Mouse (Mus musculus) right cerebral cortex, postnatal 14 days (tissue): ENCODE data around the gene Igf2bp2.

ENCODE experiments used
- DNase-seq: peaks from one replicate; pipeline ENCODE4 v3.0.0; 2022

The Igf2bp2 gene

DNA sequence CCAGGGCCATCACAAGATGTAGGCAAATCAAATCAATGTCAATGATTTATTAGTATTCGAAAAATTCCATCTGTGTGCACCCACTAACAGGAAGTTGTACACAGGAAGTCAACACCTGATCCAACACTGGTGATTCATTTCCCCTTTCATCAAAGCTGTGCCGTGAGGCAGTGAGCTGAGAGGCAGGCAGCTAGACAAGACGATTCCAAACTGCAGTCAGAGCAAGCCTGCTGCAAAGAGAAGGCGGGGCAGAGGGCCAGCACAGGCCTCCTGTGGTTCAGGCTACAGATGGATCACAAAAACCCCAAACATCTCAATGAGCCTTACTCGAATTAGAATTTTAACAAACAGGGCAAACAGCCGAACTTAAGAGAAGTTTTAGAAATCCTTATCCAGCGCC is 65.4 kb downstream of the Igf2bp2 start:
- no peak for DNase-seq

DNA sequence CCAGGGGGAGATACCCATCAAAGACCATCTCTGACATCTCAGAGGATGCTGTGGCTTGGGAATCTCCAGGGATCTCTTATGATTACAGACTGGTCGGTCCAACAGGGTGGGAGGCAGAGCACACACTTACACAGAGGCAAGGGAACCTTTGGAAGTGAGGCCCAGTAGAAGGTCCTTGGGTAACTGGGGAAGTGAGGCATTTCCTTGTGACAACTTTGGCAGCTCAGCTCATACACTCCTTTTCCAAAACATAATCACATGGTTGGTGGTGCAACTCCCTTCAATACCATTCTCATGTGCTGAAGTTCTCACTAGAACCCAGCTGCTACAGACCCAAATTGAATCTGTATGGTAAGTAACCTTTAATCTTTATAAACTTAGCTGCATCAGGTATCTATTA is 67.3 kb downstream of the Igf2bp2 start:
- no peak for DNase-seq

DNA sequence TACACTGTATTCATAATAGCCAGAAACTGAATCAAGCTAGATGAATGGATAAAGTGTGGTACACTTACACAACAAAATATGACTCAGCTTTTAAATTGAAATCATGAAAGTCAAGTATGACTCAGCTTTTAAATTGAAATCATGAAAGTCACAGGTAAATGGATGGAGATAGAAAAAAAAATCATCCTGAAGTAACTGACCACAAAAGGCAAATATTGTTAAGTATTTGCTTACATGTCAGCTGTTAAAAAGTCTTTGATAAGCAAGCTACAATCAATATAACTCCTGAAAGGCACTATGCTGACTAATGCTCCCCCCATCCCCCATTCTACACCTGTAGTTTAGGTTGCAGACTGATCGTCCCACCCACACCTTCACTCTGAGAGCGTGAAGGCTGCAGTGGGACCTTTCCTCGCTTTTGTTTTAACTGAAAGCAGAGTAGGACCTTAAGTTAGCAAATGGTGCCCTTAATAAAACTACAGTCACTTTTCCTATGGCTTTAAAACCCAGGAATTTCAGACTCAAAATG is 71.8 kb downstream of the Igf2bp2 start:
- DNase-seq = no peak

DNA sequence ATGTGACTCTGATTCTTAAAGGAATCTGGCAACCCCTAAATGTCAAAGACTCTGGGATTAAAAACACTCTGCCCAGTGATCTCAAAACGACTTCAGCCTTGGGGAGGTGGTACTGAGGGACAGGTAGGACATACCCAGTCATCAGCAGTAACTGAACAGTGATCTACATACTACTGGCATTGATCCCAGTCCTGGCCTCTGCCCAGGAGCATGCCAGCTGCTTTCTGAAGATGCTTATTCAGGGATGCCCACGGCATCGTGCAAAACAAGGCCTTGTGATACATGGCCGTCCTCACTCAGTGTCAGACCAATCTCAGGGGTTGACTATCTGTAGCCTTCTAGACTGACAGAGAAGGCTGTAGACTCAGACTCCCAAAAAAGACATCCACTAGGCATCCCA is 77.7 kb downstream of the Igf2bp2 start:
- DNase-seq = no peak

DNA sequence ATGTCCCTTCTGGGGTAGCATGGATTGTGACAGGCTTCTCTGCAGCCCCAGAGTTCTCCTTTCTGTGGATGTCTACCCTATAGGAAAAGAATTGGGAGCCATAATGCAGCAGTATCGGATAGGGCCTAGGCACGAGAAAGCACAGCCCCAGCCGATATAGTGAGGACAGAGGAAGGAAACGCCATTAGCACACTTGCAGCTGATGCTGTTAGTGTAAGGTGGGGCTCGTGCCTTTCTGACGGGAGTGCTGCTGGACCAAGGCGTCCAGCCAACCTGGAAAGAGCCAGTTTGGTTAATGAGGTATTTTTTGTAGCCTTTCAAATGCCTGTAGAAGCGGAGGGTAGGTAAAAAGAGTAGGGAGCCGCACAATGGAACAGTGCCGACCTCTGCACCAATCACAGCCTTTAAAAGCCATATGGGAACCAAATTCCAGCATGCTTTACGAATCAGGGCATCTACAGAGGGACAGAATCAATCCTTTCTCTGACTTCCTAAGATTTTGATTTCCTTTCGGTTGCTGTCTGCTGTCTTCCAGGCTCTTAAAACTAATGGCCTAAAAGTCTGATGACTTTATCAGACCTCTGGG is 82.9 kb downstream of the Igf2bp2 start:
- DNase-seq = no peak

DNA sequence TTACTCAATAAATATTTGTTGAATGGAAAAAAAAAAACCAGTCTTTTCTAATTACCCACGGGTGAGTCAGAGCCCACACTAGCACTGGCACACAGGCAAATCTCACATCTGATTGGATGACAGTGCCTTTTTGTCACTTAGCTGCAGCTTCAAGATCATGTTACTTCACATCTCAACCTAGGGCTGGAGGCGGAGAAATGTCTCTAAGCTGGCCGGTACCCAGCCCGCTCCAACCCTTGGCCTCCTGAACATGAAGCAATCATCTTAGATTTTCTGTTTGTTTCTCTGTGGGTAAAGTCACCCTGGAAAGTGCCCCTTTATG is 86.5 kb downstream of the Igf2bp2 start:
- no peak for DNase-seq

DNA sequence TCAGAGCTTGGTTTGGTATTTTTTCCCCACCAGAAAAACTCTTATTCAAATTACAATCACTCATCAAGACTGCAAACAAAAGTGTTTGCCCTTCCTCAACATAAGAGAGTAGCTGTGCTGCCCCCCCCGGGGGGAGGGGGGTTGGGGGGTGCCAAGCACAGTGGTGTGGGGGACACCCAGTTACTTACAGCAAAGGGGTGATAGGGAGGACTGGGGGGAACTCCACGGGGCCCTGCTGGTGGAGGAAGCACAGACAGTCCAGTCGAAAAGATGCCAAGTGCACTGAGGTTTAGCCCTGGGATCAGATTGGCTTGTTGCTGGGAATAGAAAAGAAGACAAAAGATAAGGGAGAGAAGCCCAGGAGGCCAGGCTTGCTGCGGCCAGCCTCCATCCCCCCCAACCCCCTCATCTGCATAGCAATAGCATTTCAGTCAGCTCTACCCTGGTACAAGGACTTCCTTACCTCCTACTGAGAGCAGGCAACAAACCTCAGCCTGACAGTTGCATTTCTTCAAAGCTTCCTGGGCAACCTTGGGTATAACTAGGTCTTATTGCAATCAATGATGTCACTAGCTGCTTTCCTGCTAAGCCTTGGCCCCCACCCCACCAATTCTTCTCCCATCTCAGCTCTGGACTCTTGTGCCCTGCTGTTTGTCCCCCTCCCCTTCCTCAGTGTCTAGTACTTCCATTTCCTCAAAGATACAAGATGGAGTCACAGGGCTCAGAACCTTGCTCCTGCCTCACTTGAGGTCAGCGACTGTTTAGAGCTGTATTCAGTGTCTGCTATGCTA is 87.1 kb downstream of the Igf2bp2 start:
- DNase-seq = no peak

DNA sequence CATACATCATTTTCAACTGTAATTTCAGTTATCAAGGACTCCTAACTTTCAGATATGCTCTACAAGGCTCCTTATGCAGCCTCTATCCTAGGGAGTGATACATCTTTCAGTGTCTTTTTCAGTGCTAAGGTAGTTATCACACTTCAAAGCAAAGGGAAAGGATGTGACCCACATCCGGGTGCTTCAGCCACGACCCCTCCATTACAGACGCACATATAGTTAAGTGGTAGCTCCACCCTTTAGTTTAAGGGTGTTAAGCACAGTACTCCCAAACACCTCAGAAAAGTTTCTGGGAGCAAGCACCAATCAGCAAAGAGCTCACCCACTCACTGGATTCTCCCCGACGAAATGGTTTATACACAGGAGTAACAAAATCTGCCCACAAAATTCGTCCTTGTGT is 88.0 kb downstream of the Igf2bp2 start:
- no peak for DNase-seq

DNA sequence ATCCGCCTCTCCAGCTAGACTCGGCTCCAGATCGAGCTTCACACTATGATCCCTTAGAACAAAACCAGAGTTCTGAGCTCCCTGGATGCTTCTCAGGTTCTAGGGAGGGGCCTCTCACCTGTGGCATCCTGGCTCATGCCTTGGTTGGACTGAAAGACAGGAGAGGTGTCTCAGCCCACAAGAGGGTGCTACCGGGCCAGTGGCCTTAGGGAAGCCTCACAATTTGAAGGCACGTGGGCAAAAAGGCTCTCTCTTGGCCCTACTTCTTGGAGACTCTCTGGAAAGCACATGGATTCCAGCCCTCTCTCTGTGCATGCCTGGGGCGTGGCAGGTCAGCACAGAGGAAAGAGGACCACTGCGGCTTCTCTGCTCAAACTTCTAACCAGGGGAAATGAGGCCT is 91.7 kb downstream of the Igf2bp2 start:
- DNase-seq = no peak

DNA sequence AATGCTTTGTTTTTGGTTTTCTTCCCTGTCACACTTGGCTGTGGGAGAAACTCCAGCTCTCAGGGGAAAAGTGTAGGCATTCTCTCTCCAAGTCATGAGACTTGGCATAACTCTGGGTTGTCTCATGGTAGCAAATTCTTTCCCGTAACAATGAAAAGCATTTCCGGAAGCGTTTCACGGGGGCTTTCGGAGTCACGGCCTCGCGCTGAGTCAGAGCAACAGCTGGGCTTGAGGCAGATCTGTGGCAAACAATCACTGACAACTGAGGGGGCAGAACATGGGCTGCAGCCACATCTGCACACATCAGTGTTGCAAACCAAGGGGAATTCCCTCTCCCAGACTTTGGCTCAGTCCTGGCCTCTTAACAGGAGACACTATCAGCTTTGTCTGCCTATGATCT is 95.7 kb downstream of the Igf2bp2 start:
- DNase-seq = no peak

DNA sequence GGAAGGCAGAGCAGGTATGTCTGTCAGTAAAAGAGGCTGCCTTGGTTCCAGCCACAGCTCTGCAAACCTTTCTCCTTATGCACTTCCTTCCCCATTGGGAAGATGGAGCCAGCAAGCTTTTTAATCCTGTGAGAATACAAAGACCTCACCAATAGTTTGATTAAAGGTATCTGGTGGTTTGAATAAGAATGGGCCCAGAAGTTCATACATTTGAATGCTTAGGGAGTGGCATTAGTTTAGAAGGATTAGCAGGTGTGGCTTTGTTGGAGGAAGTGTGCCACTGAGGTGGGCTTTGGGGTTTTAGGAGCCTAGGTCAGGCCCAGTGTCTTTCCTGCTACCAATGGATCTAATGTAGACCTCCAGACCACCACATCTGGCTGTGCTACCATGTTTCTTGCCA is 97.6 kb downstream of the Igf2bp2 start:
- DNase-seq = no peak

DNA sequence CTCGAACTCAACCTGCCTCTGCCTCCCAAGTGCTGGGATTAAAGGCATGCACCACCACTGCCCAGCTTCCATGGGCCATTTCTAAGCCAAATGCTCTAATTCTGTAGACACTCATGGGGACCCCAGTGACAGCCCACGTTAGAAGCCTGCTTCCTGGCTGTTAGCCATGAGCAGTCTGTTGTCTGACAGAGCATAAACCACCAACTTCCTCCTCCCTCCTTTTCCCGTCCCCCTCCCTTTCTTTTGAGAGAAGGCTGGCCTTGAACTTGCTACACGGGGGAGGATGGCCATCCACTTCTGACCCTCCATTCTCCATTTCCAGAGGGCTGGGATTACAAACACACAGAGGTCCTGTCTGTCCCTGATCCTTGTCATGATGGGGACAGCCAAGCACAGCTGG is 100.8 kb downstream of the Igf2bp2 start:
- DNase-seq = no peak

DNA sequence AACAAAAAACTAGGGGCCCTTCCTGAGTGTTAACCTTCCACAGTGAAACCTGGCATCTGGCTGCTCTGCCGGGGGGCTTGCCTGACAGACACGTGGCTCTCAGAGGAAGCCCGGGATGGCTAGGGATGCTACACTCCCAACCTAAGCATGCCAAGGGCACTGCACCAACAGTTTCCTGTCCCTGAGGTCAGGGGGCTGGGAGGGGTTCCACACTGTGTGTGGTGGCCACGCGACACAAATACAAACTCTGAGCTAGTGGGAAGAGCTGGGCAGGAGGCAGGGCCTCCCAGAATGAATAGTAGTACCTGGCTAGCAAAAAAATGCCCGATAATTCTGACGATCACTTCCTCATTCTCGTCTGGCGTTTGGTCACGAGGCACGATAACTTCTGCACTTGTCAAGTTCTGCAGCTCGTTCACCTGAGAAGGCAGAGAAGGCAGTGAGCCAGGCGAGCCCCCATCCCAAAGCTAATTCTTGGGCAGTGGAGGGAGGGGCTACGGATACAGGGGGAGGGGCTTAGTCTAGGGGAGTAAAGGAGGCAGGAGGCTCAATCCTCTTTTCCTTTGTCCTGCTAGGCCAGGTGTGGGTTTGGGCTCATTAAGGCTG is 101.4 kb downstream of the Igf2bp2 start:
- no peak for DNase-seq

DNA sequence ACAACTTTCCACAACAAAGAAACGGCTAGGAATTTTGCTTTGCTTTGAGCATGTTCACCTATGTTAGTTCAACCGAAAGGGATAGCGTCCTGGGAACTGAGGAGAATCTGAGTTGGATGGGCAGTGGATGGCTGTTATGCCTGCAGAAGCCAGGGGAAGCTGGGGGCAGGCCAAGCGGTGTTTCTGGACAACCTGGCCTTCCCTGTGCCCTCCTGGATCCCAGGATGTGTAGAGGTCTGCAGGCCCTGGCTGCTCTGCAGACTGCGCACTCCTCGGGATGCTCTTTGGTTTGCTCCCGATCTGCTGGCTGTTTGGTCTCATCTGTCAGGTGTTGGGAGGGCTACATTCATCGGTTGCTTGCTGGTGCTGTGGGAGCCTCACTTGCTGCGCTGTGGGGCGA is 102.7 kb downstream of the Igf2bp2 start:
- no peak for DNase-seq

DNA sequence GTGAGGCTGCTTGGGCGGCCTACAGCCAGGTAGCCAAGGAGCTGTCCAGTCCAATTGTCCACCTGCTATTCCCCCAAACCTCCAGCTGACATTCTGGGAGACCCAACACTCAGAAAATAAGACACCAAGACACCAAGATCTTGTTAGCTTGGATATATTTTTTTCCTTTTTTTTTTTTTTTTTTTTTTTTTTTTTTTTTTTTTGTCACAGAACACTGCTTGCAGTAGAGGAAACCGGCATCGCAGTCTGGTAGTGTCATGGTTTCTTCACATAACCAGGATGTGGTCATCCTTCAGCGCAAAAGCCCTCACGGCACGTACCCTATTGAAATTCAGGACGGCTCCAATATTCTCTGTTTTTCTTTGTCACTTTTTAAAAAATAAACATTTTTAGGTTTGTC is 104.2 kb downstream of the Igf2bp2 start:
- no peak for DNase-seq

DNA sequence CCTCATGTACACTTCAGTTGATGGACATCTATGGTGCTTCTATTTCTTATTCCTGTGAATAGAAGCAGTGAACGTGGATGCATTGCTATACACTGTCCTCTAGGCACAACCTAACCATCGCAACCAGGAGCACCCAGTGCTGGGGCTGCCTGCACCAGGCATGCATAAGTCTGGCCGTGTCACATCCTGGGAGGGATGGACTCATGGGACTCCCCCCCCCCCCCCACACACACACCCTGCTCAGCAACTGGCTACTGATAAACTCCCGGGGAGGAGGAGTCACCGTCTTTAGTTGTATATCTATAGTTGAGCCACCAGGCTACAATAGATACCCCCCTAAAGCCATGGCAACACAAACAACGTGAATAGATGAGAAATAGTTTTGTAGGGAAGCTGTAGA is 105.6 kb downstream of the Igf2bp2 start:
- no peak for DNase-seq

DNA sequence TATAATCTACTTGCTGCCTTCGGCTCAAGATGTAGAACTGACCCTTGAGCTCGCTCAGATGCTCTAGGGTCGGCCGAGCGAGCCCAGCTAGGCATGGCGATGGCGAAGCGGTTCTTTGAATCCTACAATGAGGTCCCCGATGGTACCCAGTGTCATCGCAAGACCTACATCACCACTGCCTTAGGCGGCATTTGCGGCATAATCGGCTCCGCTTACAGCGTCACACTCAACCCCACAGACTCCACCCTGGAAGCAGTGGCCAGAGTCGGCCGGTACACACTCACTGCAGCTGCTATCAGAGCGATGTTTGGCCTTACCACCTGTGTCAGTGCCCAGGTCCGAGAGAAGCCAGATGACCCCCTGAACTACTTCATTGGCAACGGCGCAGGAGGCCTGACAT is 109.7 kb downstream of the Igf2bp2 start:
- no peak for DNase-seq

DNA sequence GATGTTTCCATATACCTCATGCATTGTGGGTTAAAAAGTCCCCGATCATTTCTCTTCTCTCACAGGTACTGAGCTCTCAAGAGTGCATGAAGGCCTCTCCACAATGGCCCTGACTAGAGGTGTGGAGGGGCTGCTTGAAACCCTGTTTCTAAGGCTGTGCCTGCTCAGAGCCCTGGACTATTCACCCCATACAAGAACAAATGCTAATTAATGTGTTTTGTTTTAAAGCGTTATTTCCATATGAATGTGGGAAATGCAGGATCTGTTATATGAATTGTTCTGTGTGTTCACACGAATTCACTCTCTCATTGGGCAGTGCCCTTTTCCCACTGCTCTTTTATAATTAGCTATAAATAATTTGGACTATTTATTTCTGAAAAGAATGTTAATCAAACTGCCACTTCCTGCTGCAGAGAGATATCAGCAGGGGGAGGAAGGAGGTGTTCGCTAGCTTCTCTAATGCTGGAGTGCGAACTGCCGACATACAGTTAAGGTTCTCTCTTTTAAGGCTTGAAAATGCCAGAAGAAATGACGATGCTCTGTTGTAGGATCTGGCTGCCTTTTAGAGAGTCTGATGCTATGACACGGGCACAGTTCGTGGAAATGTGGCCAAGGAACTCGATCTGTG is 116.2 kb downstream of the Igf2bp2 start:
- DNase-seq = no peak

DNA sequence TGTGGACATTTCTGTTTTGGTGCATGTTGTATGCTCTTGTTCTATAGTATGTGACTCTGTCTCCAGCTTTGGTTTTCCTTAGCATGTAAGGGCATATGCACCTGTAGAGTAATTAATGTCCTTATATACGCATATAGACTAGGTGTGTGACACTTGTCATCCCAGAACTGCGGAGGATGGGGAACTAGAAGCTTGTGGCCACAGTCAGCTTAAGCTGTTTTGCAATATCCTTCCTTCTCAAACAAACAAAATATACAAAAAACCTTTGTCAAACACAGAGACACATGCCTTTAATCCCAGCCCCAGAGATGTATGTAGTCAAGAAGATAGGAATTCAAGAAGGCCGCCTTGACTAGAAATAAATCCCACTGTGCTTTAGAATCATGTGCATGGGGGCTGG is 117.2 kb downstream of the Igf2bp2 start:
- DNase-seq = no peak

DNA sequence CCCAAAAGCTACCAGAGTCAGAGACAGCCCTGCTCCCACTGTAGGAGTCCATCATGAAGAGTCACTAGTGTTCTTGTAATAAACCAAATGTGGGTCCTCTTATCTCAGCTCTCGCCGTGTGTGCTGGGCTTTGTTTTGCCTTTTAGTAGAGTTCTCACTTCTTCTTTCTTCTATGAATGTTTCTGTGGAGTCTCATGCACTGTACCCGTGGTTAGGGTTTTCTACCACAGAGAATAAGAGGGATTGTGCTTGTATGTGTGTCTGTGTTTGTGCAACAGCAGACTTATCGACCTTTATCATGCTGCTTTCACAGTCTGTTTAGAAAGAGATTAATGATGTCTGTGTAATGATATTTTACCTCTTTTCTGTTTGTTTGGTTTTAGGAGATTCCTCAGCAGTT is 119.3 kb downstream of the Igf2bp2 start:
- DNase-seq = no peak

DNA sequence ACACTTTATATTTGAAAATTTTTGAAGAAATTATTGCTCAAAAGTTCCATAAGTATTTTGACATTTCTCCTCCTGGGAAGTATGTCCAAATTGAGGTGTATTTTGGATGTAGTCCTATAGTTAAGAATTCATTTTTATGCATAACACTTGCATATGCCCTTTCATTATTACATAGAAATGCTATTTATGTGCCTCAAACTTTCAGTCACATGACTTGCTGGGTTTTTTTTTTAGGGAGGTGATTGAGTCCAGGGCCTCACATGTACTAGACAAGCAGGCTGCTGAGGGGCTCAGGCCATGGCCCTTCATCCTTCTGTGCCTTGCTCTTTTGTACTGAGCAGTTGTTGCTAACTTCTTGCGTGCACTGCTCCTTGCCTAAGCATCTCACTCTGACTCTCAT is 123.1 kb downstream of the Igf2bp2 start:
- no peak for DNase-seq

DNA sequence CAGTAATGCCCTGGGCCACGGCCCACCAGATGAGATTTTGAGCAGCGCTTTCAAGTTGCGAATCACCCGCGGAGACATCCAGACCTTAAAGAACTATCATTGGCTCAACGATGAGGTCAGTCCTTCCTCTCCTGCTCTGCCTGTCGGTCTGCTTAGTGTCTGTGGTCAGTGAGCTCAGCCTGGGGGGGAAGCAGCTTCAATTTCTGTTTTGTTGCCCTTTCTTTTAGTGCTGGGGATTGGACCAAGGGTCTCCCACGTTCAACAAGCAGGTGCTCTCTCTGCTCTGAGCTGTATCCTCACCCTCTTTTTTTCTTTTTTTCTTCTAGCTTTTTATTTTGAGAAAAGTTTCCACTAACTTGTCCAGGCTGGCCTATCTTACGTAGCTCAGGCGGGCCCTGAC is 124.5 kb downstream of the Igf2bp2 start:
- DNase-seq = no peak

DNA sequence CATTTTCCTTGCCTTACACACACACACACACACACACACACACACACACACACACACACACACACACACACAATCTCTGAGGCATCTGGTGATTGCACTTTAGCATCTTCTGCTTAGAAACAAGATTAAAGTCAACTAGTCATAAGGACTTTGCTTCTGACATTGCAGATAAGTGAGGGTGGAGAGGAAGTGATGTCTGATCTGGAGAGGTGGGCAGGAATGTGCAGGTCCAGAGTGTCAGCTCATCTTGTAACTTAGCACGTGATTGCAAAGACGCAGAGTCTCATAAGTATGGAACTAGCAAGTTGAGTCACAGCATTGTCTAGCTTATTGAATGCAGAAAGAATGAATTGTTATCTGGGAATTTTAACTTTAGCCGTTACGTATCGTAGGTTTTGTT is 135.6 kb downstream of the Igf2bp2 start:
- no peak for DNase-seq

DNA sequence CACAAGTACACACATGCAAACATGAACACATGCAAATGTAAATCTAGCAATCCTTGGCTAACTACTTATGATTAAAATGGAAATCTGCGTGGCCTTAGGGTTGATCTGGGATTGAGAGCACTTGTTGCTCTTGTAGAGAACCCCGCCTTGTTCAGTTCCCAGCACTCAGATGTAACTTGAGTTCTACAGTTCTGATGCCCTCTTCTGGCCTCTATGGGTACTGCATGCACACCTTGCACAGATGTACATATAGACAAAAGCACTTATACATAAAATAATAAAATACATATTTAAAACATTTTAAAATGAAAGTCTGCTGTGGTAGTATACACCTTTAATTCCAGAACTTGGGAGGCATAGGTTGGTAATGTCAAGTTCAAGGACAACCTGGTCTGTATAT is 141.0 kb downstream of the Igf2bp2 start:
- DNase-seq = no peak
